Mouse (Mus musculus) central nervous system, embryonic 11.5 days (tissue): ENCODE data around the gene Padi3. TPM values are rescaled to one million over a fixed set of nuclear protein-coding genes. Genes with fewer than 3 reads are reported as not detected.

Source experiments
- polyA plus RNA-seq: library from polyadenylated mRNA; depleted of rRNA; stranded (reverse); fragments of >200 nt; gene quantifications from 2 replicates; pipeline ENCODE4 v1.2.3, GENCODE M21; 2012; rRNA removed

Padi3 gene
- 0.12 and 0.17 TPM in 2 replicates for polyA plus RNA-seq

DNA sequence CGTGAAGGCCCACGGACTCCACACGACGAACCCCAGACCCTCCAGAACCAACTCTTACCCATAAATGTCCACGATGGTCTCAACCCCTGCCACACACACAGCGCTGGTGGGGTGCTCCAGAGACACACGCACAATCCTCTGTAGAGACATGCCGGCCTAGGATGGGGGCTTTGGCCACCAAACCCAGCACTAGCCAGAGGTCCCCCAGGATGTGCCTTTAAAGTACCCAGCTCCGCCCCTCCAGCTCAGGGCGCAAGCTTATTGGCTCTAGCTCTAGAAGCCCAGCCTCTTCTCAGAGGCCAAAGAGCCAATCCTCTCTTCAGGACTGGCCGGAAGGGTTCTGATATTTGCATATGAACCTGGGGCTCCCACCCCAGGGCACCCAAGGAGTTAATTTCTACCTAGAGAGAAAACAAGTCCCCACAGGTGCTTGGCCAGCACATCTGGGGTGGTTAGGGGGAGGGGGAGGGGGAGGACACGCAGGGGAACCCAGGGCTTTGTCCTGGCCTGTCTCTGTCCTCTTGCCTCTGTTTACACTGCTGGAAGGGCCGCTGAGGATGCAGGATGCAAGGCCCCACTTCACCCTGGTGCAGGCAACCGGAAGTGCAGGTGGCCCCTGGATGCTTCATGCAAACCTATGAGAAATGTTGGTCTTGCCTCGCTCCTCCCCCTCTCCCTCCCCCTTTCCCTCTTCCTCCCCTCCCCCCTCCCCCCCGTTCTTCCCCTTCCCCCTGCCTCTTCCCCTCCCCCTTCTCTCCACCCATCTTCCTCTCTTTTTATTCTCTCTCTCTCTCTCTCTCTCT is at the start of gene Padi3:
Gene Padi3 (minus strand): TSS at position 191 of the 803 bp plus-strand sequence.

DNA sequence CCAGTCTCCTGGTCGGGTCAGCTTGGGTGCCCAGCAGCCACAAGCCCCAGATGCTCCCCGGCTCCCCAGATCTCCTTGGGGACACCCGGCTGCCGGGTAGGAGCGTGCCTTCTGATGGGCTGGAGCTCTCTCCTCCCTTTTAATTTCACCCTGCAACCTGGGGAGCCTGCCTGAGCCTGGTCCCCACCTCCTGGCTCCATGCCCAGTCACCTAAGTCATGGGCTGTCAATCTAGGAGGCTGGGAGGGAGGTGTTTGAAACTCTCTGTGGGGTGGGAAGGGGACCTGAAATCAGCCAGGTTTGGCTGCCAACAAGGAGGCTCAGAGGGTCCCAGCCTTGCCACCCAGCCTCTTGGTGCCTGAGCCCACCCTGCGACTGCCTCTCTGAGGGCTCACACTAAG is 35.2 kb upstream of the Padi3 start, which contains the start of gene Padi1:
Gene Padi1 (minus strand): TSS at position 113 of the 400 bp plus-strand sequence.

DNA sequence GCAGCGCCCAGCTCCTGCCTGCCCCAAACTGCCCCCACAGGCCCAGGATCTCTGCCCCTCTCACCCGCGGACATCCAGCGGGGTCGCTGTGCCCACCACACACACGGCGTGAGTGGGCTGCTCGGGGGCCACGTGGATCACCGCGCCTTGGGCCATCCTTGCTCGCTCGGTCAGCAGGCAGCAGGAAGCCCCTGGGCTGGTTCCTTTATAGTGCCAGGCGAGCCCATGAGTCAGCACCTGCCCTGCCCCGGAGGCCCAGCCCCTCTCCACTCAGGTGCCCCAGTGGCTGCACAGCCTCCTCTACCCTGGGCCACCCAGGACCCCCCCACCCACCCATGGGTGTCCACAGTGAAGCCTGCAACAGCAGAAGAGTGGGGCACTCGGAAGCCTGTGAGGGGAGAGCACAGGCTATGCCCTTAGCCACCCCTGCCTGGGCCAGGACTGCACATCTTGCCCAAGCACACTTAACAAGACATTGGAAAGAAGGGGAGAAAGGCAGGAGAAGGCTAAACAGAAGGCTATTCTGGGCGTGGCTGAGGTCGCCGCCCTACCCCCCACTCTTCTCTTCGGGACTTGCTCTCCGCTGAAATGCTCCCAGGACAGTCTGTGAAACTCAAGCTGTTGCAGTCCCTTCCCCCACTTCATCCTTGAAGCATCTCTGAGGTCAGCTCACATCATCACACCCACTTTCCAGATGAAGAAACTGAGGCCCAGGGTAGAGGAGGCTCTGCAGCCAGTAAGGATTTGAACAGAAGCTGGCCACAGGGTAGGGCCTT is 36.2 kb downstream of the Padi3 start, which contains the start of gene Padi4:
Gene Padi4 (minus strand): TSS at position 212 of the 776 bp plus-strand sequence.

DNA sequence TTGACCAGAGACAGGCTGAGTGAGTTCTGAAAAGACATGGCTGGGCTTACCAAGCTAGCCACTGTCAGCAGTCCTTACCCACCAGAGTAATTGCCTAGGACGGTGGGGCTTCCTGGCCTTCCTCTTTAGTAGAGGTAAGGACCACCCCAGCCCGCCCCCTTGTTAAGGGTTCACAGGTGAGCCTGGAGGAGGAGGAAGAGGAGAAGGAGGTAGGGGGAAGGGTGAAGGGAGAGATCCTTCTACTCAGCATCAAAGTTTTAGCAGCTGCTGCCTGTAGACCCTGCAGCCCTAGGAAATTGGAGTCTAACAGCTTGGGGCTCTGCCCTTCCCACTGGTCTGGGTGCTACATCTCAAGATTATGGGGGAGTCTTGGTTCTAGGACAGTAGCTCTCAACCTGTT is 67.9 kb downstream of the Padi3 start, which contains the start of gene Padi6:
Gene Padi6 (minus strand): TSS at position 101 of the 400 bp plus-strand sequence.

Other genes starting within 250 kb of the Padi3 start
- 24.4 and 53.5 TPM in 2 replicates for gene Arhgef10l, start 144.6 kb downstream of the Padi3 start, polyA plus RNA-seq
- gene Rcc2, start 110.1 kb downstream of the Padi3 start, polyA plus RNA-seq: 171 and 202 TPM in 2 replicates
- not detected in 2 replicates for gene Padi6, start 68.0 kb downstream of the Padi3 start, polyA plus RNA-seq
- gene Padi4, start 36.4 kb downstream of the Padi3 start, polyA plus RNA-seq: 0.42 and 0.46 TPM in 2 replicates
- gene Padi1, start 35.1 kb upstream of the Padi3 start, polyA plus RNA-seq: 0.11 and 0.14 TPM in 2 replicates
- 0.71 and 1.1 TPM in 2 replicates for gene Padi2, start 95.7 kb upstream of the Padi3 start, polyA plus RNA-seq
- gene Sdhb, start 150.6 kb upstream of the Padi3 start, polyA plus RNA-seq: 236 and 247 TPM in 2 replicates
- gene Atp13a2, start 176.2 kb upstream of the Padi3 start, polyA plus RNA-seq: 73.2 and 75.5 TPM in 2 replicates
- gene Mfap2, start 199.8 kb upstream of the Padi3 start, polyA plus RNA-seq: 178 and 251 TPM in 2 replicates
- gene Crocc, start 249.9 kb upstream of the Padi3 start, polyA plus RNA-seq: 37.5 and 62.7 TPM in 2 replicates